Mouse (Mus musculus): ENCODE measurements around the gene Mavs. TPM values are rescaled to one million over a fixed set of nuclear protein-coding genes. Genes with fewer than 3 reads are reported as not detected.

The Mavs gene
- polyA plus RNA-seq, 1 experiment from 2014 or later, result 22.1 TPM

- Histone ChIP-seq H3K27ac (peak overlapping the region; percentile 69), H3K27me3 (replicated peaks) (no peaks in the 10 kb centered on the region), H3K9ac (no peak overlapping the region), H3K4me3 (replicated peaks) (no peak overlapping the region), H3K36me3 (no peaks in the 10 kb centered on the region), H3K4me2 (replicated peaks) (peak overlapping the region; percentile 33), H3K4me1 (replicated peaks) (no peaks in the 10 kb centered on the region; the same call in 1 of the 2 replicates), H3K9me3 (no peaks in the 10 kb centered on the region)
- peak; percentile 93 for ATAC-seq
- 14% methylated on average over 7 of the region's 7 CpGs for WGBS
These were observed 19.9 kb downstream of the Mavs start for GRCm38 (mm10) chr2:131253681-131254328.

- peak overlapping the region; percentile 69 for H3K27ac ChIP-seq
- 42% methylated on average over 2 of the region's 2 CpGs for WGBS
- no peak overlapping the region for H3K9ac ChIP-seq
- peak; percentile 63 for ATAC-seq
- no peaks in the 10 kb centered on the region for H3K9me3 ChIP-seq
- H3K4me1 ChIP-seq (replicated peaks), result no peaks in the 10 kb centered on the region; the same call in 1 of the 2 replicates
- H3K27me3 ChIP-seq (replicated peaks), result no peaks in the 10 kb centered on the region
- H3K4me3 ChIP-seq (replicated peaks), result no peak overlapping the region
- no peaks in the 10 kb centered on the region for H3K36me3 ChIP-seq
- H3K4me2 ChIP-seq (replicated peaks), result peak overlapping the region; percentile 33; the same call in 1 of the 2 replicates
These were observed 20.5 kb downstream of the Mavs start for GRCm38 (mm10) chr2:131254329-131254713.

GRCm38 (mm10) chr2:131255738-131256137 lies 21.9 kb downstream of the Mavs start:
- H3K4me3 ChIP-seq (replicated peaks), result no peak overlapping the region
- no peaks in the 10 kb centered on the region for H3K27me3 ChIP-seq (replicated peaks)
- WGBS, result 67% methylated on average over 3 of the region's 3 CpGs
- peaks cover 4% of the 10 kb centered on the region; the same call in 1 of the 2 replicates for H3K4me1 ChIP-seq (replicated peaks)
- no peak overlapping the region for H3K9ac ChIP-seq
- no peak overlapping the region for H3K27ac ChIP-seq
- no peak overlapping the region for H3K4me2 ChIP-seq (replicated peaks)
- no peaks in the 10 kb centered on the region for H3K9me3 ChIP-seq
- H3K36me3 ChIP-seq, result no peaks in the 10 kb centered on the region
- no peak for ATAC-seq

GRCm38 (mm10) chr2:131258693-131259092 lies 24.8 kb downstream of the Mavs start:
- no peak overlapping the region for H3K4me3 ChIP-seq (replicated peaks)
- H3K9me3 ChIP-seq, result no peaks in the 10 kb centered on the region
- H3K27me3 ChIP-seq (replicated peaks), result no peaks in the 10 kb centered on the region
- no peak overlapping the region for H3K27ac ChIP-seq
- no peak overlapping the region for H3K4me2 ChIP-seq (replicated peaks)
- ATAC-seq, result no peak
- 73% methylated on average over 8 of the region's 8 CpGs for WGBS
- no peaks in the 10 kb centered on the region for H3K36me3 ChIP-seq
- no peak overlapping the region for H3K9ac ChIP-seq
- H3K4me1 ChIP-seq (replicated peaks), result peaks cover 11% of the 10 kb centered on the region; the same call in 1 of the 2 replicates

GRCm38 (mm10) chr2:131260544-131261307 lies 26.9 kb downstream of the Mavs start:
- Histone ChIP-seq H3K4me1 (replicated peaks) (peaks cover 18% of the 10 kb centered on the region), H3K4me3 (replicated peaks) (no peak overlapping the region), H3K27me3 (replicated peaks) (no peaks in the 10 kb centered on the region), H3K36me3 (no peaks in the 10 kb centered on the region), H3K9ac (no peak overlapping the region), H3K4me2 (replicated peaks) (peak overlapping the region; percentile 17; the same call in 1 of the 2 replicates), H3K27ac (peak overlapping the region; percentile 45; the same call in 1 of the 2 replicates), H3K9me3 (no peaks in the 10 kb centered on the region)
- ATAC-seq, result no peak
- 25% methylated on average over 9 of the region's 9 CpGs for WGBS

- H3K27me3 ChIP-seq (replicated peaks), result no peaks in the 10 kb centered on the region
- peak overlapping the region; percentile 80 for H3K4me3 ChIP-seq (replicated peaks)
- H3K36me3 ChIP-seq, result no peaks in the 10 kb centered on the region
- H3K9ac ChIP-seq, result peak overlapping the region; percentile 62
- ATAC-seq, result peak; percentile 77
- peak overlapping the region; percentile 62 for H3K4me2 ChIP-seq (replicated peaks)
- peak overlapping the region; percentile 100 for H3K27ac ChIP-seq
- H3K4me1 ChIP-seq (replicated peaks), result peaks cover 18% of the 10 kb centered on the region
- no peaks in the 10 kb centered on the region for H3K9me3 ChIP-seq
- WGBS, result 6% methylated on average over 10 of the region's 10 CpGs
These were observed 27.8 kb downstream of the Mavs start for GRCm38 (mm10) chr2:131261481-131262212.

- Histone ChIP-seq H3K4me3 (replicated peaks) (peak within 1 kb of the TSS; percentile 80), H3K9ac (peak within 1 kb of the TSS; percentile 94), H3K27me3 (replicated peaks) (no peaks in the 10 kb centered on the region), H3K4me1 (replicated peaks) (peaks cover 18% of the 10 kb centered on the region), H3K27ac (peak within 1 kb of the TSS; percentile 100), H3K4me2 (replicated peaks) (peak within 1 kb of the TSS; percentile 70), H3K9me3 (no peaks in the 10 kb centered on the region), H3K36me3 (no peaks in the 10 kb centered on the region)
- 0% methylated on average over 49 of the region's 49 CpGs for WGBS
- ATAC-seq, result peak; percentile 99
These were observed 28.4 kb downstream of the Mavs start, which contains the start of gene Pank2 for GRCm38 (mm10) chr2:131262213-131262672. Gene Pank2 (plus strand): TSS chr2:131262495.

- no peaks in the 10 kb centered on the region for H3K36me3 ChIP-seq
- peak overlapping the region; percentile 80 for H3K4me3 ChIP-seq (replicated peaks)
- no peaks in the 10 kb centered on the region for H3K9me3 ChIP-seq
- H3K27ac ChIP-seq, result peak overlapping the region; percentile 100
- H3K9ac ChIP-seq, result peak overlapping the region; percentile 94
- under 1% methylated on average over 53 of the region's 59 CpGs for WGBS
- H3K27me3 ChIP-seq (replicated peaks), result no peaks in the 10 kb centered on the region
- H3K4me2 ChIP-seq (replicated peaks), result peak overlapping the region; percentile 70
- peaks cover 18% of the 10 kb centered on the region for H3K4me1 ChIP-seq (replicated peaks)
- ATAC-seq, result peak; percentile 85
These were observed 29.1 kb downstream of the Mavs start for GRCm38 (mm10) chr2:131262680-131263670.

- no peaks in the 10 kb centered on the region for H3K9me3 ChIP-seq
These were observed 30.2 kb downstream of the Mavs start for GRCm38 (mm10) chr2:131264027-131264426.

GRCm38 (mm10) chr2:131265056-131265455 lies 31.2 kb downstream of the Mavs start:
- Histone ChIP-seq H3K27ac (no peak overlapping the region), H3K9me3 (no peaks in the 10 kb centered on the region), H3K36me3 (no peaks in the 10 kb centered on the region), H3K27me3 (replicated peaks) (no peaks in the 10 kb centered on the region), H3K4me3 (replicated peaks) (no peak overlapping the region), H3K4me2 (replicated peaks) (no peak overlapping the region), H3K4me1 (replicated peaks) (peaks cover 18% of the 10 kb centered on the region), H3K9ac (no peak overlapping the region)
- 79% methylated on average over 2 of the region's 2 CpGs for WGBS
- no peak for ATAC-seq

More at GRCm38 (mm10) chr2:131264027-131264426, 30.2 kb downstream of the Mavs start:
- Histone ChIP-seq H3K4me1 (replicated peaks) (peaks cover 18% of the 10 kb centered on the region), H3K4me3 (replicated peaks) (peak overlapping the region; percentile 80; the same call in 1 of the 2 replicates), H3K27ac (no peak overlapping the region), H3K4me2 (replicated peaks) (peak overlapping the region; percentile 70), H3K36me3 (no peaks in the 10 kb centered on the region), H3K27me3 (replicated peaks) (no peaks in the 10 kb centered on the region), H3K9ac (no peak overlapping the region)
- 72% methylated on average over 6 of the region's 6 CpGs for WGBS
- no peak for ATAC-seq

GRCm38 (mm10) chr2:131275493-131275892 lies 41.6 kb downstream of the Mavs start:
- Histone ChIP-seq H3K4me3 (replicated peaks) (no peak overlapping the region), H3K27me3 (replicated peaks) (no peaks in the 10 kb centered on the region), H3K9me3 (no peaks in the 10 kb centered on the region), H3K27ac (no peak overlapping the region), H3K36me3 (peaks cover 31% of the 10 kb centered on the region), H3K4me2 (replicated peaks) (no peak overlapping the region), H3K9ac (no peak overlapping the region), H3K4me1 (replicated peaks) (no peaks in the 10 kb centered on the region)
- ATAC-seq, result no peak
- WGBS, result 95% methylated on average over 3 of the region's 3 CpGs

Data from intestine, embryonic 15.5 days (tissue).